Mouse (Mus musculus) G1E (cell line): ENCODE measurements around the gene Kdm2b. TPM values are rescaled to one million over a fixed set of nuclear protein-coding genes. Genes with fewer than 3 reads are reported as not detected.

ENCODE experiments used
- ATAC-seq: 2 replicates; pipeline ENCODE4 v1.8.0; 2016; ENCODE audit warnings: mild to moderate bottlenecking; ENCODE audit not compliant: insufficient number of reproducible peaks, poor library complexity, low FRiP score, severe bottlenecking; ENCODE audit errors: extremely low read depth
- DNase-seq: peaks from one replicate; pipeline ENCODE4 v3.0.0; 2012; ENCODE audit warnings: low spot score
- H3K27me3 ChIP-seq: 2 replicates; pipeline ENCODE4 v1.6.1; 2012; ENCODE audit warnings: mild to moderate bottlenecking, low read length, inconsistent platforms; ENCODE audit not compliant: insufficient read depth
- H3K36me3 ChIP-seq: replicated peaks from 2 replicates; pipeline ENCODE3; 2012; ENCODE audit warnings: mild to moderate bottlenecking, inconsistent platforms
- H3K4me1 ChIP-seq: 2 replicates; pipeline ENCODE4 v1.6.1; 2012; ENCODE audit warnings: low read depth, low read length, inconsistent platforms, mixed read lengths; ENCODE audit not compliant: insufficient read depth
- H3K4me3 ChIP-seq: 2 replicates; pipeline ENCODE4 v1.5.1; 2012; ENCODE audit warnings: low read depth, mild to moderate bottlenecking, inconsistent platforms, low read length, moderate library complexity, mixed read lengths
- H3K9me3 ChIP-seq: replicated peaks from 2 replicates; pipeline ENCODE4 v1.6.1; 2012; ENCODE audit warnings: inconsistent platforms
- CTCF ChIP-seq: IDR thresholded peaks from 2 replicates; pipeline ENCODE4 v1.5.1; 2012; ENCODE audit warnings: low read depth, low read length, inconsistent platforms, mixed read lengths
- GATA1 ChIP-seq: IDR thresholded peaks from 2 replicates; pipeline ENCODE4 v1.6.1; 2012; ENCODE audit warnings: borderline replicate concordance, low read length, inconsistent platforms, mixed read lengths
- GATA2 ChIP-seq: IDR thresholded peaks from 2 replicates; pipeline ENCODE4 v1.6.1; 2012; ENCODE audit warnings: low read depth, low read length, inconsistent platforms, borderline replicate concordance
- POLR2AphosphoS5 ChIP-seq: IDR thresholded peaks from 2 replicates; pipeline ENCODE4 v1.6.1; 2012; ENCODE audit warnings: low read depth, low read length, inconsistent platforms; ENCODE audit not compliant: insufficient replicate concordance
- TAL1 ChIP-seq: conservative IDR thresholded peaks from 2 replicates; pipeline ENCODE4 v1.6.1; 2012; ENCODE audit warnings: low read depth, low read length, inconsistent platforms, mixed read lengths
- polyA plus RNA-seq: library from polyadenylated mRNA; stranded (reverse); fragments of >175 nt; gene quantifications from 2 replicates; pipeline ENCODE4 v1.2.3, GENCODE M21; 2012
- total RNA-seq, 2 experiments: library from RNA; stranded (forward) in 1 of 2; stranded (reverse) in 1 of 2; fragments of 200-1000 nt in 1 of 2; fragments of >200 nt in 1 of 2; fragmentation: Nextera tagmentation in 1 of 2; gene quantifications; 2 replicates each; pipeline ENCODE4 v1.2.3; 2014 to 2017

The Kdm2b gene
- total and polyA plus RNA-seq, 3 experiments, result 17.5 to 38.4 (median 27.0) TPM

GRCm38 (mm10) chr5:122926341-122926740, 63.3 kb downstream of the Kdm2b start:
- ATAC-seq (no peak), DNase-seq (no peak)
- Histone ChIP-seq H3K36me3 (peaks cover 36% of the 10 kb centered on the region), H3K4me3 (no peak overlapping the region), H3K4me1 (peaks cover 8% of the 10 kb centered on the region; the same call in 1 of the 2 replicates), H3K9me3 (no peaks in the 10 kb centered on the region), H3K27me3 (no peaks in the 10 kb centered on the region)
- no peak for TF ChIP-seq TAL1
- TF ChIP-seq CTCF, result no peak
- no peak for TF ChIP-seq POLR2AphosphoS5
- no peak for TF ChIP-seq GATA1
- TF ChIP-seq GATA2, result no peak

- H3K27me3 ChIP-seq, result no peaks in the 10 kb centered on the region
- TF ChIP-seq TAL1 (no peak), CTCF (peak; percentile 43)
These were observed 64.1 kb downstream of the Kdm2b start for GRCm38 (mm10) chr5:122925534-122925958.

GRCm38 (mm10) chr5:122923871-122924465, 65.7 kb downstream of the Kdm2b start:
- no peak for DNase-seq
- no peak for ATAC-seq
- TF ChIP-seq GATA1 (no peak), POLR2AphosphoS5 (no peak)
- no peaks in the 10 kb centered on the region for H3K27me3 ChIP-seq
- no peak overlapping the region for H3K4me3 ChIP-seq
- peaks cover 8% of the 10 kb centered on the region; the same call in 1 of the 2 replicates for H3K4me1 ChIP-seq
- peaks cover 41% of the 10 kb centered on the region for H3K36me3 ChIP-seq
- H3K9me3 ChIP-seq, result no peaks in the 10 kb centered on the region

More at GRCm38 (mm10) chr5:122925534-122925958, 64.1 kb downstream of the Kdm2b start:
- DNase-seq (peak; percentile 43), ATAC-seq (peak; percentile 8; the same call in 1 of the 2 replicates)
- Histone ChIP-seq H3K36me3 (peaks cover 39% of the 10 kb centered on the region), H3K4me3 (no peak overlapping the region), H3K4me1 (peaks cover 8% of the 10 kb centered on the region; the same call in 1 of the 2 replicates), H3K9me3 (no peaks in the 10 kb centered on the region)

DNA sequence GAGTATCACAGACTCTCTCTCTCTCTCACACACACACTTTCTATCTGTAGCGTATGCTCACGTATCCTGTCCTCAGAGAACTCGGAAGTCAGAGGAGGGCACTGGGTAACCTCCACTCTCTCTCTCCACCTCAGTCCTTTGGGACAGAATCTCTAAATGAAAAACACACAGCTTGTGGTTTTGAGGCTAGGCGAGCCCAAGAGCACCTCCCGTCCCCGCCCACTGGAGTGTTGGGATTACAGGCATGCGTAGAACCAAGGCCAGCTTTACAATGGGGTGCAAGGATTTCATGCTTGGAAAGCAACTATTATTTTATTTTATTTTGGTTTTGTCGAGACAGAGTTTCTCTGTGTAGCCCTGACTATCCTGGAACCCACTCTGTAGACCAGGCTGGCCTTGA, 67.7 kb downstream of the Kdm2b start:
- ATAC-seq (no peak), DNase-seq (no peak)
- Histone ChIP-seq H3K4me1 (peaks cover 2% of the 10 kb centered on the region; the same call in 1 of the 2 replicates), H3K36me3 (peaks cover 36% of the 10 kb centered on the region), H3K9me3 (no peaks in the 10 kb centered on the region), H3K27me3 (no peaks in the 10 kb centered on the region), H3K4me3 (no peak overlapping the region)
- TF ChIP-seq TAL1 (no peak), GATA2 (no peak), POLR2AphosphoS5 (no peak), GATA1 (no peak), CTCF (no peak)

DNA sequence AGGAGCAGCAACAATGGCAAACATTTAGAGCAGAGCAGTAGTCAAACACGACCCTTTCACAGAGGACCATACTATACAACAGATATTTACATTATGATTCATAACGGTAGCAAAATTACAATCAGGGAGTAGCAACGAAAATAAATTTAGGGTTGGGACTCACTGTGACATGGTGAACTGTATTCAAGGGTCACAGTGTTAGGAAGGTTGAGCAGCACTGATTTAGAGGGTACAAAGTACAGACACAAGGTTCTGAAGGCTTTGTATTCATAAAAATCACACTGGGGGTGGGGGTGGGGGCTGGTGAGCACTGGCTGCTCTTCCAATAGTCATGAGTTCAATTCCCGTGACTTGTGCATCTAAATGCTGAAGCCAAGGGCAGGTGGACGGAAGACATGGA, 69.1 kb downstream of the Kdm2b start:
- Histone ChIP-seq H3K27me3 (no peaks in the 10 kb centered on the region), H3K9me3 (no peaks in the 10 kb centered on the region), H3K4me3 (no peak overlapping the region), H3K36me3 (peaks cover 34% of the 10 kb centered on the region), H3K4me1 (peaks cover 2% of the 10 kb centered on the region; the same call in 1 of the 2 replicates)
- DNase-seq (no peak), ATAC-seq (no peak)
- no peak for TF ChIP-seq POLR2AphosphoS5
- no peak for TF ChIP-seq GATA2
- TF ChIP-seq TAL1, result no peak
- TF ChIP-seq GATA1, result no peak
- TF ChIP-seq CTCF, result no peak

DNA sequence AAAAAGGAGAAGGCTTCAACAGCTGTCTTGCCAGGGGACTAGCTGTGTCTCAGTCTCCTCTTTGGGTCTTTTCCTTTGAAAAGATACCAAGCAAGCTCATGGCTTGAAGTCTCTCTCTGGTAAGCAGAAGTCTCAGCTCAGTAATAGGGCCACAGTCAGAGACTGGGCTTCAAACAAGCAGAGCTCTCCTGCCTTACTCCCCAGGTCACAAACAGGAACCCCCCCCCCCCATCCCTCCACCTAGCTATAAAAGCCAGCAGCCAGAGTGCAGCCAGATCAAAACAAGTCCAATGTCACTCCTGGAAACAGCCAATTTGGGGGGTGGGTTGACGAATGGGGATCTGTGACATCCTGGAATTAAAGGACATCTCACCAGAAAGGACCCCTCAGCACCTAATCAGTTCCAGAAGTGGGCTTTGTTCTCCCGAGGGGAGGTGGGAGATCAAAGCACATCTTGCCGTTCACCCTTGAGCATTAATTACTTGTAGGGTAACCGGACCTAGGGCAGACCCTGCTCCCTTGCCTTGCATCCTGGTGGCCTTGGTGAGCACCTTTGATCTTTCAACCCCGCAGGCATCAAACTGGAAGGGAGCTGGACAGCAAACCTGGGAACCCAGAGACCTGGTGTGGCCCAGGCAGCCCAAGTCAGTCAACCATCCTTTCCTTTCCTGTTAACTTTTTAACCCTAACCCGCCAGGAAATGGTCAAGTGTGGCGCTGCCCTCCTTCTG, 71.5 kb downstream of the Kdm2b start:
- Histone ChIP-seq H3K27me3 (no peaks in the 10 kb centered on the region), H3K4me3 (no peak overlapping the region), H3K4me1 (peaks cover 2% of the 10 kb centered on the region; the same call in 1 of the 2 replicates), H3K9me3 (no peaks in the 10 kb centered on the region), H3K36me3 (peaks cover 43% of the 10 kb centered on the region)
- no peak for ATAC-seq
- DNase-seq, result no peak
- no peak for TF ChIP-seq GATA1
- TF ChIP-seq GATA2, result no peak
- no peak for TF ChIP-seq POLR2AphosphoS5
- no peak for TF ChIP-seq TAL1
- no peak for TF ChIP-seq CTCF
